Mouse (Mus musculus): ENCODE data around the gene Cntnap3. TPM values are rescaled to one million over a fixed set of nuclear protein-coding genes. Genes with fewer than 3 reads are reported as not detected.
"Not testable (repeated sequence)": the region's sequence is repeated elsewhere in the genome, so short reads cannot be mapped to it uniquely, and the experiment has no call there.

The Cntnap3 gene
- polyA plus RNA-seq (2015; fragmentation: Nextera tagmentation; extraction: Ambion mirVana): 0.17 and 0.25 TPM in 2 replicates

DNA sequence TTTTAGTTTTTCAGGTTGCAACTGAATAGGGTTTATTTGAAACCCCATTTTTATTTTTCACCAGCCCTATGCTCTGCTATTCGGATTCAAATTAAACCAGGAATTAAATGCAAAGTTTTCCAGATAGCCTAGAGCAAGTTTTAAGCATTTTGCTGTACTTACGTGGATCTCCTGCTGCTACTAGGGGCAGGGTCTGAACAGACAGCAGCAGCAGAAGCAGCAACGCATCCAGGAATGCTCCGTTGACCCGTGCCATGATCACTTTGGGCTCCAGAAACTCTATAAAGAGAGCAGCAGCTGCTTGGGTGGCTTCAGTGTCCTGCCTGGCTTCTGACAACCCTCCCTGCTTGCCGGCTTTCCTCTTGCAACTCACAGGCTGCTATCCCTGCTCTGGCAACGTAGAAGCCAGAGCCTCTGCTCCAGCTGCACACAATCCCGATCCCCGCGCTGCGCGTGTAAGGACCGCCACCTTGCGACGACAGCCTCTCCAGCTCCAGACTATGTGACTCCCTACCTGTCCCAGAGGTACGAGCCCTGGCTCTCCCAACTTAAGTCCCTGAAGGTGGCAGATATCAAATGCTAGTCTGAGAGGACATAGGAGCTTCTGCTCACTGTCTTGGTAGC, at the start of gene Cntnap3:
Gene Cntnap3 (minus strand): TSS at position 371 of the 624 bp plus-strand sequence.
- WGBS: 7% methylated on average over 16 of the region's 16 CpGs
- H3K4me1 ChIP-seq: no peaks in the 10 kb centered on the region
- no peaks in the 10 kb centered on the region for H3K36me3 ChIP-seq
- 0 out of 2 replicates have a peak within 1 kb of the TSS, but pooled peaks have one; percentile 17 for H3K4me3 ChIP-seq
- no peaks in the 10 kb centered on the region for H3K27me3 ChIP-seq
- H3K9ac ChIP-seq: no peak within 1 kb of the TSS
- H3K27ac ChIP-seq: no peak within 1 kb of the TSS
- no peak for ATAC-seq (ENCODE audit: insufficient number of reproducible peaks, insufficient read depth, low FRiP score, low TSS enrichment, low read depth)
- H3K4me2 ChIP-seq: peak within 1 kb of the TSS; percentile 47
- no peaks in the 10 kb centered on the region; the same call in 1 of the 2 replicates for H3K9me3 ChIP-seq

DNA sequence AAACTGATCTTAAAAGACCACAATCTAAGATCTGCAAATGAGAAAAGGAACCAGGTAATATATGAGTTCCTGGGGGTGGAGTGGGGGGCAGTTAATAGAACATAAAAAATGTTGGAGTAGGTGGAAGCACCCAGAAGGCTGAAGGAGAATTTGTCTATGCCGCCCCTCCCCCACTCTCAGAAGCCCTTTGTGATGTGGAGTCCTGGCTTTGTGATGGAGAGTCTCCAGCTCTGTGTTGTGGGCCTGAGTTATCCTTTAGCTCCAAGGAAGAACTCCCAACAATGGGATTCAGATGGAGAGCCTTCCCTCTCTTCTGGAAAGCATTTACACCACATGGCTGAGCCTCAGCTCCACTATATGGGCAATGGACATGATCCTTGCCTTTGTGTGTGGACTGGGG, 13.4 kb upstream of the Cntnap3 start, which contains the start of gene Spata31:
Gene Spata31 (plus strand): TSS at position 216 of the 400 bp plus-strand sequence.
- no peaks in the 10 kb centered on the region for H3K9me3 ChIP-seq
- no peaks in the 10 kb centered on the region for H3K4me1 ChIP-seq
- 82% methylated on average over 1 of the region's 1 CpGs for WGBS

DNA sequence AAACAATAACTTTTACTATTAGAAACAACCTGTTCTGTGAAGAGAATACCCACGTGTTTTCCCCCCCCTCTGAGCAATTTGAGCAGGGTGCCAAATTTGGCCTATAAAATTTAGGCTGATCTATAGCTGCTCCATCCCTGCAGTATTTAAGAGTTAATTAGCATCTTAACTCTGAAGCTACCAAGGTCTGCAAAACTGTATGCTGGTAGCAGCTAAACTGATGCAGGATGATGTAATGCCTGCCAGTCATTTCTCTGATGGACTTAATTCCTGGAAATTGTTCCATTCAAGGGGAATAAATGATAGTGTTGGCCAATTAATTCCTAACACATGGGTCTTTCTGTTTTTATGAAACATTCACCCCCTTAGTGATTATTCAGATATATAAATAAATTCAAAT, 623 bp downstream of the Cntnap3 start:
- no peaks in the 10 kb centered on the region for H3K36me3 ChIP-seq
- no peak overlapping the region for H3K4me3 ChIP-seq
- no peaks in the 10 kb centered on the region for H3K4me1 ChIP-seq
- H3K27ac ChIP-seq: no peak overlapping the region
- no peak overlapping the region for H3K9ac ChIP-seq
- ATAC-seq (ENCODE audit: insufficient number of reproducible peaks, insufficient read depth, low FRiP score, low TSS enrichment, low read depth): no peak
- H3K4me2 ChIP-seq: no peak overlapping the region
- WGBS: 44% methylated on average over 1 of the region's 1 CpGs
- H3K27me3 ChIP-seq: no peaks in the 10 kb centered on the region
- H3K9me3 ChIP-seq: no peaks in the 10 kb centered on the region; the same call in 1 of the 2 replicates

More for the DNA sequence above, 13.4 kb upstream of the Cntnap3 start, which contains the start of gene Spata31:
- H3K27ac ChIP-seq: no peak within 1 kb of the TSS
- no peak within 1 kb of the TSS for H3K9ac ChIP-seq
- no peak for ATAC-seq (ENCODE audit: insufficient number of reproducible peaks, insufficient read depth, low FRiP score, low TSS enrichment, low read depth)
- no peak within 1 kb of the TSS for H3K4me3 ChIP-seq
- H3K4me2 ChIP-seq: no peak within 1 kb of the TSS
- H3K36me3 ChIP-seq: no peaks in the 10 kb centered on the region
- no peaks in the 10 kb centered on the region for H3K27me3 ChIP-seq

DNA sequence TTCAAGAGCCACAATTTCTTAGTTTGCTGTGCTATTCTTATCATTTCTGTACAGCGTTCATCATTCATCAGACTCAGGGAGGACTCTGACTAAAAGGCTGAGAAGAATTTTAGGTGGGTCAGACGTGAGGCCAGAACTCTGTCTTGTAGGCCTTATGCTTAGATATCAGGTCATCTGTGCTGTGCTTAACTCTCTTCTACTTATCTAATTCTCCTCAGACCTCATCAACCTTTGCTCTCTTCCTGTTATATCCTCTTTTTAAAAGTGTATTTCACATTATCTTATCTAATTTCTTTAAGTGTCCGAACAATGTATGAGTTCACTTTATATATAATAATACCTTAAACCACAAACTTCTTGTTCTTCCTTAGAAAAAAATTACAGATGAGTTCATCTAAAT, 38.4 kb downstream of the Cntnap3 start:
- no peak overlapping the region for H3K4me2 ChIP-seq
- no peaks in the 10 kb centered on the region for H3K36me3 ChIP-seq
- no peak overlapping the region for H3K4me3 ChIP-seq
- ATAC-seq (ENCODE audit: insufficient number of reproducible peaks, insufficient read depth, low FRiP score, low TSS enrichment, low read depth): no peak
- no peaks in the 10 kb centered on the region for H3K9me3 ChIP-seq
- no peak overlapping the region for H3K9ac ChIP-seq
- H3K27ac ChIP-seq: no peak overlapping the region
- no peaks in the 10 kb centered on the region for H3K4me1 ChIP-seq
- WGBS: 89% methylated on average over 3 of the region's 3 CpGs
- no peaks in the 10 kb centered on the region for H3K27me3 ChIP-seq

DNA sequence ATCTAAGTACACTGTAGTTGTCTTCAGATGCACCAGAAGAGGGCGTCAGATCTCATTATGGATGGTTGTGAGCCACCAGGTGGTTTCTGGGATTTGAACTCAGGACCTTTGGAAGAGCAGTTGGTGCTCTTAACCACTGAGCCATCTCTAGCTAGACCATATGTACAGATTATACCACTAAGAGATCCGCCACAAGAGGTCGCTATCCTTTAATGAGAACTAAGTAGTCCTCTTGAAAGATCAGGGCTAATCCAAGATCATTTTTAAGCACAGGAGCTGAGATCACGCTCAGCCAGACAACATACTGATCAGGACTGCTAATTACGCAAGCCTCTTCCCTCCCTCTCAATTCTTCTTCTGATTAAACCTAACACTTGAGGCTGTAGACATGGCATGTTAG, 78.9 kb downstream of the Cntnap3 start:
- not testable (repeated sequence) for H3K4me2 ChIP-seq; H3K27me3 ChIP-seq; H3K9ac ChIP-seq; ATAC-seq (ENCODE audit: insufficient number of reproducible peaks, insufficient read depth, low FRiP score, low TSS enrichment, low read depth); H3K4me3 ChIP-seq; H3K4me1 ChIP-seq; H3K36me3 ChIP-seq; H3K9me3 ChIP-seq; H3K27ac ChIP-seq
- 51% methylated on average over 5 of the region's 5 CpGs for WGBS

DNA sequence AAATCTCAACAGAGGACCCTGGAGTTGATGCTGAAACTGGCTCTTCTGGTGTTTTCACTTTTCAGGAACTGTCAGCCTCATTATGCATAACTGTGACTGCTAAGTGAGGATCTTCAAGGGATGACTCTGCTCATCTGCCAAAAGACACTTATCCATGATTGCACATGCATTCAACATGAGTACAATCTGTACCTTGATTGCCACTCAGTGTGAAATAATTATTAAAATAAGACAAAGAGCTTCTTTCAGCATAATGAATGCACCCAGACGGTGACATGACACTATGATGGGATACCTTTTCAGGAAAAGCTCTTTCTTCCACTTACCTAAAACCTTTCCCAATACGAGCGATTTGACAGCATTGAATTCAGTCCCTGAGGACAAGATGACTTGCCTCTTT, 158.4 kb downstream of the Cntnap3 start:
- ATAC-seq (ENCODE audit: insufficient number of reproducible peaks, insufficient read depth, low FRiP score, low TSS enrichment, low read depth): no peak
- H3K4me2 ChIP-seq: no peak overlapping the region
- H3K9ac ChIP-seq: no peak overlapping the region

DNA sequence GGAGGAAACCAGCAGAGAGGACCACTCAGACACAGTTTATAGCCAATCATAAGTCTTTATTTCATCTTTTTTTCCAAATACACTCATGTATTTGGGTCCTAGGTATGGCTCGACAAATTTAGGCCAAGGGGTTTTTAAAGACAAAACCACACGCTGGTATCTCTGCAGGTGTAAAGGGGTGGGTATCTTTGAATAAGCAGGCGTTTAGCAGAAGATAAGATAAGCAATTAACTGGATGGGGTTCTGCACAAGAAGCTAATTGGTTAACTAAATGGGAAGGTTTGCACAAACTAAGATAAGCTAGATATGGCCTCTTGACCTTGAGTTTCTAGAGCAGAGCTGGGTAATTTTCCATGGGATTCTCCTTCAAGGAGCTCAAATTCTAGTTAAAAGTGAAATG, 171.5 kb downstream of the Cntnap3 start:
- Histone ChIP-seq H3K9me3 (no peaks in the 10 kb centered on the region), H3K4me2 (no peak overlapping the region), H3K4me3 (no peak overlapping the region), H3K9ac (no peak overlapping the region), H3K36me3 (no peaks in the 10 kb centered on the region), H3K27ac (no peak overlapping the region), H3K4me1 (no peaks in the 10 kb centered on the region), H3K27me3 (no peaks in the 10 kb centered on the region)
- 85% methylated on average over 3 of the region's 3 CpGs for WGBS
- no peak for ATAC-seq (ENCODE audit: insufficient number of reproducible peaks, insufficient read depth, low FRiP score, low TSS enrichment, low read depth)

More for the DNA sequence above, 158.4 kb downstream of the Cntnap3 start:
- WGBS: 74% methylated on average over 3 of the region's 3 CpGs
- H3K4me3 ChIP-seq: no peak overlapping the region
- H3K9me3 ChIP-seq: no peaks in the 10 kb centered on the region
- H3K27me3 ChIP-seq: no peaks in the 10 kb centered on the region
- H3K27ac ChIP-seq: no peak overlapping the region
- H3K4me1 ChIP-seq: no peaks in the 10 kb centered on the region
- no peaks in the 10 kb centered on the region for H3K36me3 ChIP-seq

DNA sequence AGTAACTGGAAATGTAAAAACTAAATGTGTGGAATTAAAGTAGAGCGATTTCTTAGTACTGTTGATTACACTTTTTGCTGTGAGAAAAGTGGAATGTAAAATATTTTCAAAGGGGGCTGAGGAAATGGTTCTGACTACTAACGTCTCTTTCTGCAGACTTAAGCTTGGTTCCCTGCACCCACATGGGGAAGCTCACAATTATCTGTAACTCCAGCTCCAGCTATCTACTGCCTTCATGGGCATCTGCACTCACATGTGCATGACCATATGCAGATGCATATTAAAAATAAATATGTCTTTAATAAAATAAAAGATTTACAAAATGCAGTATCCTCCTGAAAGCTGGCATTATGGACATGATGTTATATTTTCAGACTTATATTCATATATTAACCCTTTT, 187.0 kb downstream of the Cntnap3 start:
- H3K4me1 ChIP-seq: no peaks in the 10 kb centered on the region
- no peaks in the 10 kb centered on the region for H3K36me3 ChIP-seq
- 75% methylated on average over 2 of the region's 2 CpGs for WGBS
- no peak overlapping the region for H3K27ac ChIP-seq
- no peak overlapping the region for H3K4me2 ChIP-seq
- H3K4me3 ChIP-seq: no peak overlapping the region
- ATAC-seq (ENCODE audit: insufficient number of reproducible peaks, insufficient read depth, low FRiP score, low TSS enrichment, low read depth): no peak
- H3K9me3 ChIP-seq: no peaks in the 10 kb centered on the region
- no peak overlapping the region for H3K9ac ChIP-seq
- no peaks in the 10 kb centered on the region for H3K27me3 ChIP-seq

DNA sequence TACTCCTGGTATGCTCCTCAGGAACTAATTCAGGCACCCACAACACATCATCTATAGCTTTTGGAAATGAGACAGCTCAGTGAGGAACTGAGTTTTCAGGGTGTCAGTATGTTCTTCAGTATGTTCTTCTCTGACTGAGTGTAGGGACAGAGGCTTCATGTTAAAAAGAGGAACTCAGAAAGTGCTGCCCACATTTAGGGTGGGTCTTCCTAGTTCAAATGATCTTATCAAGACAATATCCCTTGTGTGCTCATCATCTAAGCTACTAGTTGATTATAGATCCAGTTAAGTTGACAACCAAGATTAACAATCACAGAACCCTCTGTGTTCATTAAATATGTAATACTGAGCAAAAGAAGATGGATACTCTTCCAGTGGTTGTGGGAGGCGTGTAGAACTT, 211.3 kb downstream of the Cntnap3 start:
- Histone ChIP-seq H3K4me3 (no peak overlapping the region), H3K4me1 (no peaks in the 10 kb centered on the region), H3K4me2 (no peak overlapping the region), H3K9me3 (no peaks in the 10 kb centered on the region), H3K27me3 (no peaks in the 10 kb centered on the region), H3K36me3 (no peaks in the 10 kb centered on the region), H3K27ac (no peak overlapping the region), H3K9ac (no peak overlapping the region)
- 75% methylated on average over 1 of the region's 1 CpGs for WGBS
- no peak for ATAC-seq (ENCODE audit: insufficient number of reproducible peaks, insufficient read depth, low FRiP score, low TSS enrichment, low read depth)

Other genes starting within 250 kb of the Cntnap3 start
- not detected in 2 replicates for gene Spata31, start 13.5 kb upstream of the Cntnap3 start, polyA plus RNA-seq (2015; fragmentation: Nextera tagmentation; extraction: Ambion mirVana)
- gene Spata31d1c, start 129.1 kb upstream of the Cntnap3 start, polyA plus RNA-seq (2015; fragmentation: Nextera tagmentation; extraction: Ambion mirVana): not detected in 2 replicates
- not detected in 2 replicates for gene Prss47, start 148.8 kb upstream of the Cntnap3 start, polyA plus RNA-seq (2015; fragmentation: Nextera tagmentation; extraction: Ambion mirVana)
- 54.5 and 55.9 TPM in 2 replicates for gene Mfsd14b, start 209.0 kb upstream of the Cntnap3 start, polyA plus RNA-seq (2015; fragmentation: Nextera tagmentation; extraction: Ambion mirVana)
- gene Olfr465-ps1, start 234.1 kb upstream of the Cntnap3 start, polyA plus RNA-seq (2015; fragmentation: Nextera tagmentation; extraction: Ambion mirVana): not detected in 2 replicates
- not detected in 2 replicates for gene Olfr466, start 246.3 kb upstream of the Cntnap3 start, polyA plus RNA-seq (2015; fragmentation: Nextera tagmentation; extraction: Ambion mirVana)

Data from embryonic facial prominence, embryonic 13.5 days (tissue).